Mouse (Mus musculus): ENCODE results near the gene Nr4a3. TPM values are rescaled to one million over a fixed set of nuclear protein-coding genes. Genes with fewer than 3 reads are reported as not detected.
A peak's percentile ranks its signal among the peaks of the same experiment; 100 is the strongest.

Gene Nr4a3
- 1.3 and 1.4 TPM in 2 replicates for polyA plus RNA-seq (2015; fragmentation: Nextera tagmentation; extraction: Ambion mirVana)

DNA sequence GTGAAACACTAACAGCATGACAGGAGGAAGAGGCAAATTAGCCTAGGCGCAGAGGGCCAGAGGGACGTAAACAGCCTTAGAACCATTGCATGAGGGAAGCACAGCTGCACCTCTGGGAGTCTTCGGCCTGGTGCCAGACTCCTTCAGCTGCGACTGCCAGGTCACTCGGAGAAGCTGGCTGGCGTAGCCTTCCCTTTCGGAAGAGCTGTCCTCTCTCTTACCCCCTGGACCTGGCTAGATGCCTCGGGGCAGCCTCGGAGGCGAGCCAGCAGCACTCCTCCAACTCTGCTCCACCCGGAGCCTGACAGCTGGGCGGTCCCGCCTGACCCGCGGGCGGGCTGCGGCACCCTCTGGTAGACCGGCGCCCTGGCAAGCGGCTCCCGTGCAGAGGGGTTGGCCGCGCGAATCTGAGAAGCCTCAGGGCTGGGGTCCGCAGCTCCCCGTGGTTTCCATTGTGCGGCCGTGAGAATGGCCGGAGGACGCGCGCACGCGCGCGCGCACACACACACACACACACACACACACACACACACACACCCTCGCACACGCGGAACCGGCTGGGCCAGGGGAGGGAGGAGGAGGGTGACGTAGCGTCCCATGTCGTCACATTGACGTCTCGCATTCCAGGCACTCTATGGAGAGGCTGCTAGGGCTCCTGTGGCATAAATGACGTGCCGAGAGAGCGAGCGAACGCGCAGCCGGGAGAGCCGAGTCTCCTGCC is at the start of gene Nr4a3:
Gene Nr4a3, plus strand, starts transcription at position 663 of the 721 bp plus-strand sequence.
- H3K9me3 ChIP-seq: no peaks in the 10 kb centered on the region
- WGBS: 0% methylated on average over 34 of the region's 54 CpGs
- H3K4me3 ChIP-seq: peak within 1 kb of the TSS; percentile 52
- H3K4me2 ChIP-seq: peak within 1 kb of the TSS; percentile 90
- H3K9ac ChIP-seq: peak within 1 kb of the TSS; percentile 84
- H3K27me3 ChIP-seq (replicated peaks): peaks cover 16% of the 10 kb centered on the region
- H3K27ac ChIP-seq: peak within 1 kb of the TSS; percentile 90
- H3K36me3 ChIP-seq (replicated peaks): no peaks in the 10 kb centered on the region
- peaks cover 53% of the 10 kb centered on the region for H3K4me1 ChIP-seq
- peak; percentile 84 for ATAC-seq (replicated peaks)

GRCm38 (mm10) chr4:48002969-48003368 is 42.0 kb upstream of the Nr4a3 start:
- Histone ChIP-seq H3K4me1 (no peaks in the 10 kb centered on the region), H3K27me3 (replicated peaks) (no peaks in the 10 kb centered on the region), H3K9me3 (no peaks in the 10 kb centered on the region), H3K4me2 (no peak overlapping the region), H3K9ac (no peak overlapping the region), H3K4me3 (no peak overlapping the region), H3K27ac (no peak overlapping the region), H3K36me3 (replicated peaks) (no peaks in the 10 kb centered on the region)
- ATAC-seq (replicated peaks): no peak
- 82% methylated on average over 4 of the region's 4 CpGs for WGBS

GRCm38 (mm10) chr4:48003456-48003855 is 41.5 kb upstream of the Nr4a3 start:
- WGBS: 94% methylated on average over 3 of the region's 3 CpGs
- Histone ChIP-seq H3K36me3 (replicated peaks) (no peaks in the 10 kb centered on the region), H3K9ac (no peak overlapping the region), H3K4me1 (no peaks in the 10 kb centered on the region), H3K9me3 (no peaks in the 10 kb centered on the region), H3K4me3 (no peak overlapping the region), H3K4me2 (no peak overlapping the region), H3K27ac (no peak overlapping the region), H3K27me3 (replicated peaks) (no peaks in the 10 kb centered on the region)
- no peak for ATAC-seq (replicated peaks)

DNA sequence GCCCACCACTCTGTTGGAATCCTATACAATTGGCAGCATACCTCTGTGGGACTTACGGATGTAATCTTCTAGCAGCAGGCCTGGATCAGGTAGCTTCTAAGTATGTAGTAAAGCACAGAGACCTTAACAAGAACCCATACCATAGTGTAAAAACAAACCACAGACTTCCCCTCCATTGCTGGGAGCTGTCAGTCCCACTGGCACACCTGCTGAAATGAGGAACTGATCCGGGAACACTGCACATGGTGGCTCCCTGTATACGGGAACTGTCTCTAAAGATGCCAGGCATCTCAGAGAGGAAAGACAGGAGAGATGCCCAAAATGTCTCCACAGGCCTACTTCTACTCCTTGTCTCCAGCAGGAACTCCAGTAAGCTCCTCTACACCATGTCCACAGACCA is 38.6 kb upstream of the Nr4a3 start:
- Histone ChIP-seq H3K27me3 (replicated peaks) (no peaks in the 10 kb centered on the region), H3K4me2 (no peak overlapping the region), H3K27ac (no peak overlapping the region), H3K4me1 (no peaks in the 10 kb centered on the region), H3K36me3 (replicated peaks) (no peaks in the 10 kb centered on the region), H3K9me3 (no peaks in the 10 kb centered on the region), H3K9ac (no peak overlapping the region), H3K4me3 (no peak overlapping the region)
- ATAC-seq (replicated peaks): no peak
- WGBS: 94% methylated on average over 3 of the region's 3 CpGs

GRCm38 (mm10) chr4:48012209-48012608 is 32.7 kb upstream of the Nr4a3 start:
- H3K4me1 ChIP-seq: no peaks in the 10 kb centered on the region
- no peak overlapping the region for H3K9ac ChIP-seq
- H3K9me3 ChIP-seq: no peaks in the 10 kb centered on the region
- no peak for ATAC-seq (replicated peaks)
- H3K4me2 ChIP-seq: no peak overlapping the region
- no peaks in the 10 kb centered on the region for H3K27me3 ChIP-seq (replicated peaks)
- no peak overlapping the region for H3K27ac ChIP-seq
- no peak overlapping the region for H3K4me3 ChIP-seq
- WGBS: 87% methylated on average over 3 of the region's 3 CpGs
- no peaks in the 10 kb centered on the region for H3K36me3 ChIP-seq (replicated peaks)

GRCm38 (mm10) chr4:48022966-48023365 is 22.0 kb upstream of the Nr4a3 start:
- H3K9ac ChIP-seq: no peak overlapping the region
- H3K4me3 ChIP-seq: no peak overlapping the region
- H3K36me3 ChIP-seq (replicated peaks): no peaks in the 10 kb centered on the region
- no peaks in the 10 kb centered on the region for H3K4me1 ChIP-seq
- no peak overlapping the region for H3K27ac ChIP-seq
- ATAC-seq (replicated peaks): no peak
- no peaks in the 10 kb centered on the region for H3K9me3 ChIP-seq
- 90% methylated on average over 3 of the region's 3 CpGs for WGBS
- H3K4me2 ChIP-seq: no peak overlapping the region
- H3K27me3 ChIP-seq (replicated peaks): no peaks in the 10 kb centered on the region

- WGBS: 58% methylated on average over 24 of the region's 24 CpGs
- no peak overlapping the region for H3K27ac ChIP-seq
- ATAC-seq (replicated peaks): no peak
Measured at GRCm38 (mm10) chr4:48029652-48030051, 15.3 kb upstream of the Nr4a3 start.

GRCm38 (mm10) chr4:48034287-48034686 is 10.7 kb upstream of the Nr4a3 start:
- no peaks in the 10 kb centered on the region for H3K36me3 ChIP-seq (replicated peaks)
- H3K4me2 ChIP-seq: no peak overlapping the region
- H3K27me3 ChIP-seq (replicated peaks): no peaks in the 10 kb centered on the region
- H3K9me3 ChIP-seq: no peaks in the 10 kb centered on the region
- H3K4me3 ChIP-seq: no peak overlapping the region
- H3K4me1 ChIP-seq: no peaks in the 10 kb centered on the region
- WGBS: 86% methylated on average over 9 of the region's 9 CpGs
- H3K9ac ChIP-seq: no peak overlapping the region
- ATAC-seq (replicated peaks): no peak
- H3K27ac ChIP-seq: no peak overlapping the region

More at GRCm38 (mm10) chr4:48029652-48030051, 15.3 kb upstream of the Nr4a3 start:
- Histone ChIP-seq H3K4me3 (no peak overlapping the region), H3K9ac (no peak overlapping the region), H3K4me1 (no peaks in the 10 kb centered on the region), H3K36me3 (replicated peaks) (no peaks in the 10 kb centered on the region), H3K27me3 (replicated peaks) (no peaks in the 10 kb centered on the region), H3K9me3 (no peaks in the 10 kb centered on the region), H3K4me2 (no peak overlapping the region)

- Histone ChIP-seq H3K9me3 (no peaks in the 10 kb centered on the region), H3K4me3 (no peak overlapping the region), H3K27ac (no peak overlapping the region), H3K36me3 (replicated peaks) (no peaks in the 10 kb centered on the region), H3K4me2 (no peak overlapping the region), H3K4me1 (peaks cover 7% of the 10 kb centered on the region), H3K9ac (no peak overlapping the region), H3K27me3 (replicated peaks) (no peaks in the 10 kb centered on the region)
- 91% methylated on average over 4 of the region's 4 CpGs for WGBS
- ATAC-seq (replicated peaks): no peak
Measured at GRCm38 (mm10) chr4:48037646-48038045, 7.3 kb upstream of the Nr4a3 start.

- Histone ChIP-seq H3K27me3 (replicated peaks) (no peaks in the 10 kb centered on the region), H3K36me3 (replicated peaks) (no peaks in the 10 kb centered on the region), H3K27ac (no peak overlapping the region), H3K4me3 (no peak overlapping the region), H3K9me3 (no peaks in the 10 kb centered on the region), H3K9ac (no peak overlapping the region), H3K4me2 (no peak overlapping the region), H3K4me1 (peaks cover 11% of the 10 kb centered on the region)
- WGBS: 87% methylated on average over 5 of the region's 5 CpGs
- ATAC-seq (replicated peaks): no peak
Measured at GRCm38 (mm10) chr4:48038847-48039246, 6.1 kb upstream of the Nr4a3 start.

DNA sequence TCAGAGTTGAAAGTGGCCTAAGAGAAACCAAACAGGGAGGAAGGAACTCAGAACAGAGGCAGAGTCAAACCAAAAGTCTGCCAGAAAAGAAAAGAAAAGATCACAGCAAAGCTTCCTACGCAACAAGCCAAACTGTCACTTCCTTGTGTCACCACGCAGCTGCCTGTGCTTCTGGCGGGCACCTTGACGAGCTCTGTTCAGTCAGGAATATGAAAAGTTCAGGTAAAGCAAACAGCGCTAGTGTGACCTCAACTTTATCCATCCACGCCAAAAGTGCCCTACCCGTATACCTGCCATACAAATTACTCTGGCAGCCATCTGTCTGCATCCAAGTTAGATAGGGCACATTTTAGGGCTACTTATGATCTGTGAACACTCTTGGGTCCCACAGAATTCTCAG is 5.2 kb upstream of the Nr4a3 start:
- Histone ChIP-seq H3K27ac (no peak overlapping the region), H3K4me3 (no peak overlapping the region), H3K4me1 (peaks cover 17% of the 10 kb centered on the region), H3K9me3 (no peaks in the 10 kb centered on the region), H3K36me3 (replicated peaks) (no peaks in the 10 kb centered on the region), H3K9ac (no peak overlapping the region), H3K27me3 (replicated peaks) (no peaks in the 10 kb centered on the region), H3K4me2 (no peak overlapping the region)
- no peak for ATAC-seq (replicated peaks)
- 74% methylated on average over 7 of the region's 7 CpGs for WGBS

DNA sequence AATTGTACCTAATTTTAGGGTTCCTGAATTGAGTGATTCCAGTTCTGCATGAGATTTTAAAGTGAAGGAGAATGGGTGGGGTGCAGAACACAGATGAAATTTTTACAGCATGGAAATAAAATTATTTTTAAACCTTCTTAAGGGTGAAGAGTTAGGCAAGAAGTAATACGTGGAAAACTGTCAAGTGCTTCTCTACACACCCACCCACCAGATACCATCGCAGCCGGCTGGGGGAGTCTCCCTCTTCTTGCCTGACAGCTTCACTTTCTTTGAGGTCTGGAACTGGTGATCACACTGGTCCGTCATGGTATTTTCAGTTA is 2.5 kb upstream of the Nr4a3 start:
- no peak for ATAC-seq (replicated peaks)
- H3K36me3 ChIP-seq (replicated peaks): no peaks in the 10 kb centered on the region
- WGBS: 0% methylated on average over 4 of the region's 4 CpGs

More for the DNA sequence above, 2.5 kb upstream of the Nr4a3 start:
- H3K4me3 ChIP-seq: peak overlapping the region; percentile 52
- peak overlapping the region; percentile 99 for H3K27ac ChIP-seq
- peak overlapping the region; percentile 90 for H3K4me2 ChIP-seq
- H3K9ac ChIP-seq: peak overlapping the region; percentile 91
- H3K27me3 ChIP-seq (replicated peaks): peaks cover 1% of the 10 kb centered on the region; the same call in 1 of the 2 replicates
- H3K4me1 ChIP-seq: peaks cover 38% of the 10 kb centered on the region
- H3K9me3 ChIP-seq: no peaks in the 10 kb centered on the region
